Mouse (Mus musculus) ES-E14 (cell line): ENCODE measurements around the gene Gsk3b.

Source experiments
- CHD2 ChIP-seq: IDR thresholded peaks from 2 replicates; pipeline ENCODE4 v1.6.1; 2014; ENCODE audit warnings: mild to moderate bottlenecking, low read depth, low read length, inconsistent platforms
- ZC3H11A ChIP-seq: IDR thresholded peaks from 2 replicates; pipeline ENCODE4 v1.6.1; 2012; ENCODE audit warnings: low read depth, mild to moderate bottlenecking, inconsistent platforms, low read length, borderline replicate concordance
- ZNF384 ChIP-seq: IDR thresholded peaks from 2 replicates; pipeline ENCODE4 v1.6.1; 2012; ENCODE audit warnings: low read depth, low read length, inconsistent platforms

DNA sequence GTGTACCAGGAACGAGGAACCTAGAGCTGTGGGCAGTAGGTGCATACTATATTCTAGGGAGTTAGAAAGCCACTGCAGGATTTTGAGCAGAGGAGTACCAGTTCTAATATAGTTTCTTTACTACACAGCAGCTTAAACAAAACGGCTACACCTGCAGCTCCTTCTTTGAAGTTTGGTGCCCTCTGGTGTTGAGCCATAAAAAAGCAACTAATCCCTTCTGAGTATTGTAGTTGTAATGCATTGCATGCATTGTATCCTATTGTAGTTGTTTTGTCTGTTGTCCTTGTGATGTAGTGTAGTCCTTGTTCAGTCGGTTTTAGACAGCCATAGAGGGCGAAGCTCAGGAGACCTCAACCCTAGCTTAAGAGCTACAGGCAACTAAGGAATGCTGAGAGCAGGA is 108.5 kb downstream of the Gsk3b start:
- no peak for TF ChIP-seq ZNF384
- peak; percentile 70 for TF ChIP-seq ZC3H11A
- no peak for TF ChIP-seq CHD2
